Mouse (Mus musculus) bone marrow, adult 2 months (tissue): ENCODE data around the gene Rbp7.

Source experiments
- CTCF ChIP-seq: fragments of 200-500 bp; IDR thresholded peaks from 2 replicates; pipeline ENCODE4 v1.5.1; 2011; ENCODE audit warnings: low read length, control low read depth; ENCODE audit not compliant: control insufficient read depth, insufficient read depth
- POLR2A ChIP-seq: fragments of 200-500 bp; IDR thresholded peaks from 2 replicates; pipeline ENCODE4 v1.6.1; 2011; ENCODE audit warnings: low read depth, mild to moderate bottlenecking, control low read depth, low read length, borderline replicate concordance; ENCODE audit not compliant: control insufficient read depth

DNA sequence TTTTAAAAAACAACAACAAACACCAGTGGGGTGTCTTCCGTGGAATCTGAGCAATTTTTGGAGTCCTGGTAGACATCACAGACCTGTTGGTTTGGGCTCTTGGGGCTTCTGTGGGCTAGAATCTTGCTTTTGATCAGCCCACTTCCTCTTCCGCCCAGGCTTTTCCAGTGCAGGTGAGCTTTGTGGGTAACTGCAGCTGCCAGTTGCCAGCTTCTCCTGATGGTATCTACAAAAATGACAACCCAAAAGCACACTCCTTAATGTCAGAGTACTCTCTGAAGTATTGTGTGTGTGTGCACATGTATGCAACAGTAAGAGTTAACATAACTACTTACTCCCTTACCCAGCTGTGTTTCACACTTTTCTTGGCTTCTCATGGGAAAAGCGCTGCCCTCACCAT lies 14.8 kb upstream of the Rbp7 start:
- no peak for TF ChIP-seq POLR2A
- TF ChIP-seq CTCF, result no peak
